Mouse (Mus musculus): ENCODE data around the gene Fzd9. TPM values are rescaled to one million over a fixed set of nuclear protein-coding genes. Genes with fewer than 3 reads are reported as not detected.

Fzd9 gene
- total and polyA plus RNA-seq, 3 experiments = not detected

DNA sequence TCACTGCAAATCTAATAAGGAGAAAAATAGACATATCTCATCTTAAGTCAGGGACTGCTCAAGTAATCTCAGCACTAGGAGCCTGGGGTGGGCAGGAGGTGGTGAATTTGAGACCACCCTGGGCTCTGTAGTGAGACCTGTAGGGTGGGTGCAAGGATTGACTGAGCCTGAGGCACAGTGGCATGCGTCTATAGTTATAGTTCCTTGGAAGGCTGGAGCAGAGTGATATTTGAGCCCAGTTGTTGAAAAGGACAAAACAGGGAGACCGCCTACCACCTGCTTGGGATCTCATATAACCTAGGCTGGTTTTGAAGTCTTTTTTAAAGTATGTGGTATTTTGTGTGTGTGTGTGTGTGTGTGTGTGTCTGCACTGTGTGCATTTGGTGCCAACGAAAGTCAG is 26.9 kb downstream of the Fzd9 start:
- H3K9me3 ChIP-seq (replicated peaks; ENCODE audit: low read length) = no peaks in the 10 kb centered on the region
- H3K4me1 ChIP-seq (ENCODE audit: control insufficient read depth in 1 of 2, insufficient read depth in 2 of 2) = peaks cover 0 to 5% of the 10 kb centered on the region in 2 experiments; a peak in 2 of 4 replicates
- in situ Hi-C loops (cut with MboI; ENCODE audit: low pct_ligation_motif_present, low pct_unique_long_range_greater_than_20kb, low sequenced_read_pairs) (no loop called here), dilution Hi-C loops (cut with MboI; ENCODE audit: extremely low pct_ligation_motif_present, extremely low pct_unique_long_range_greater_than_20kb, low sequenced_read_pairs) (no loop called here)
- peaks cover 15% of the 10 kb centered on the region; the same call in 1 of the 2 replicates for H3K79me2 ChIP-seq (replicated peaks; ENCODE audit: control insufficient read depth, extremely low read depth, insufficient read depth, poor library complexity, severe bottlenecking)
- no peak for DNase-seq (ENCODE audit: extremely low read depth)
- TF ChIP-seq USF1 (IDR thresholded peaks at IDR 0.05; ENCODE audit: low read depth, low read length) (no peak), MYC (IDR thresholded peaks at IDR 0.05; ENCODE audit: low read depth, low read length) (no peak), BHLHE40 (IDR thresholded peaks at IDR 0.05; ENCODE audit: low read depth, low read length) (no peak), EP300 (IDR thresholded peaks at IDR 0.05; ENCODE audit: low read length) (no peak), KAT2A (IDR thresholded peaks at IDR 0.05; ENCODE audit: insufficient replicate concordance, low read length) (no peak), RCOR1 (conservative IDR thresholded peaks at IDR 0.05; ENCODE audit: low read depth, low read length) (no peak), RAD21 (IDR thresholded peaks at IDR 0.05; ENCODE audit: low read depth, low read length) (no peak), JUND (conservative IDR thresholded peaks at IDR 0.05; ENCODE audit: low read depth, low read length) (no peak), HCFC1 (IDR thresholded peaks at IDR 0.05; ENCODE audit: low read depth, low read length) (no peak)
- no peak overlapping the region for H3K4me3 ChIP-seq (replicated peaks in 1 of 3; ENCODE audit: low read depth in 2 of 3, low read length in 2 of 3, poor library complexity in 1 of 3)
- no peak overlapping the region for H3K27ac ChIP-seq (ENCODE audit: insufficient read depth, low read depth)
- peaks cover 66 to 89% of the 10 kb centered on the region in 2 experiments for H3K36me3 ChIP-seq (replicated peaks in 1 of 2; ENCODE audit: control insufficient read depth in 1 of 2, insufficient read depth in 1 of 2, low read length in 1 of 2)
- no peak overlapping the region for H3K9ac ChIP-seq (ENCODE audit: insufficient read depth, low read depth)
- no peak overlapping the region for H3K4me2 ChIP-seq (ENCODE audit: insufficient read depth, low read depth, poor library complexity, severe bottlenecking)
- H3K27me3 ChIP-seq (replicated peaks) = no peaks in the 10 kb centered on the region

GRCm38 (mm10) chr5:135222066-135222465 is 29.0 kb downstream of the Fzd9 start:
- TF ChIP-seq TCF12 (IDR thresholded peaks at IDR 0.05; ENCODE audit: low read depth, low read length) = no peak
- in situ Hi-C loops (cut with MboI; ENCODE audit: low pct_ligation_motif_present, low pct_unique_long_range_greater_than_20kb, low sequenced_read_pairs) (no loop called here), dilution Hi-C loops (cut with MboI; ENCODE audit: extremely low pct_ligation_motif_present, extremely low pct_unique_long_range_greater_than_20kb, low sequenced_read_pairs) (no loop called here)
- no peak overlapping the region for H3K4me3 ChIP-seq (replicated peaks in 1 of 3; ENCODE audit: low read depth in 2 of 3, low read length in 2 of 3, poor library complexity in 1 of 3)
- DNase-seq (ENCODE audit: extremely low read depth) = no peak
- H3K4me1 ChIP-seq (ENCODE audit: control insufficient read depth in 1 of 2, insufficient read depth in 2 of 2) = no peaks in the 10 kb centered on the region
- no peaks in the 10 kb centered on the region for H3K9me3 ChIP-seq (replicated peaks; ENCODE audit: low read length)
- no peak overlapping the region for H3K27ac ChIP-seq (ENCODE audit: insufficient read depth, low read depth)
- H3K27me3 ChIP-seq (replicated peaks) = no peaks in the 10 kb centered on the region
- H3K9ac ChIP-seq (ENCODE audit: insufficient read depth, low read depth) = no peak overlapping the region
- peaks cover 70 to 92% of the 10 kb centered on the region in 2 experiments for H3K36me3 ChIP-seq (replicated peaks in 1 of 2; ENCODE audit: control insufficient read depth in 1 of 2, insufficient read depth in 1 of 2, low read length in 1 of 2)
- peaks cover 23% of the 10 kb centered on the region; the same call in 1 of the 2 replicates for H3K79me2 ChIP-seq (replicated peaks; ENCODE audit: control insufficient read depth, extremely low read depth, insufficient read depth, poor library complexity, severe bottlenecking)
- no peak overlapping the region for H3K4me2 ChIP-seq (ENCODE audit: insufficient read depth, low read depth, poor library complexity, severe bottlenecking)

- TF ChIP-seq JUN (IDR thresholded peaks at IDR 0.05; ENCODE audit: insufficient read depth, low read depth, low read length) (no peak), ZKSCAN1 (IDR thresholded peaks at IDR 0.05; ENCODE audit: borderline replicate concordance, low read depth, low read length) (no peak), UBTF (IDR thresholded peaks at IDR 0.05; ENCODE audit: low read depth, low read length) (no peak), SIN3A (IDR thresholded peaks at IDR 0.05; ENCODE audit: low read length) (no peak)
- no peak overlapping the region for H3K9ac ChIP-seq (ENCODE audit: insufficient read depth, low read depth)
- peaks cover 73 to 94% of the 10 kb centered on the region in 2 experiments for H3K36me3 ChIP-seq (replicated peaks in 1 of 2; ENCODE audit: control insufficient read depth in 1 of 2, insufficient read depth in 1 of 2, low read length in 1 of 2)
- dilution Hi-C loops (cut with MboI; ENCODE audit: extremely low pct_ligation_motif_present, extremely low pct_unique_long_range_greater_than_20kb, low sequenced_read_pairs) (no loop called here), in situ Hi-C loops (cut with MboI; ENCODE audit: low pct_ligation_motif_present, low pct_unique_long_range_greater_than_20kb, low sequenced_read_pairs) (no loop called here)
- no peaks in the 10 kb centered on the region for H3K9me3 ChIP-seq (replicated peaks; ENCODE audit: low read length)
- DNase-seq (ENCODE audit: extremely low read depth) = no peak
- H3K27ac ChIP-seq (ENCODE audit: insufficient read depth, low read depth) = no peak overlapping the region
- H3K4me1 ChIP-seq (ENCODE audit: control insufficient read depth in 1 of 2, insufficient read depth in 2 of 2) = no peaks in the 10 kb centered on the region
- peaks cover 23% of the 10 kb centered on the region; the same call in 1 of the 2 replicates for H3K79me2 ChIP-seq (replicated peaks; ENCODE audit: control insufficient read depth, extremely low read depth, insufficient read depth, poor library complexity, severe bottlenecking)
- H3K27me3 ChIP-seq (replicated peaks) = no peaks in the 10 kb centered on the region
- no peak overlapping the region for H3K4me2 ChIP-seq (ENCODE audit: insufficient read depth, low read depth, poor library complexity, severe bottlenecking)
- H3K4me3 ChIP-seq (replicated peaks in 1 of 3; ENCODE audit: low read depth in 2 of 3, low read length in 2 of 3, poor library complexity in 1 of 3) = no peak overlapping the region
Measured at GRCm38 (mm10) chr5:135220941-135221340, 30.1 kb downstream of the Fzd9 start.
